Mouse (Mus musculus): ENCODE data around the gene Slc25a44. TPM values are rescaled to one million over a fixed set of nuclear protein-coding genes. Genes with fewer than 3 reads are reported as not detected.

Slc25a44 gene
- polyA plus RNA-seq, 1 experiment: not detected

- peaks cover 38% of the 10 kb centered on the region for H3K4me1 ChIP-seq (ENCODE audit: control insufficient read depth, insufficient read depth, low read length)
- TF ChIP-seq POLR2A (IDR thresholded peaks at IDR 0.05; ENCODE audit: insufficient read depth, low read depth, low read length) (no peak), CTCF (IDR thresholded peaks at IDR 0.05; ENCODE audit: insufficient read depth, low read depth, low read length) (no peak)
- 69% methylated on average over 8 of the region's 8 CpGs for WGBS
These were observed 28.4 kb upstream of the Slc25a44 start for GRCm38 (mm10) chr3:88453369-88453768.

GRCm38 (mm10) chr3:88452716-88453115 is 27.8 kb upstream of the Slc25a44 start:
- no peak overlapping the region for H3K4me3 ChIP-seq (ENCODE audit: insufficient read depth, low read depth, low read length)
- H3K4me1 ChIP-seq (ENCODE audit: control insufficient read depth, insufficient read depth, low read length): peaks cover 33% of the 10 kb centered on the region
- no peak for TF ChIP-seq CTCF (IDR thresholded peaks at IDR 0.05; ENCODE audit: insufficient read depth, low read depth, low read length)
- no peak for TF ChIP-seq POLR2A (IDR thresholded peaks at IDR 0.05; ENCODE audit: insufficient read depth, low read depth, low read length)
- no peak overlapping the region for H3K27ac ChIP-seq (ENCODE audit: insufficient read depth, low read depth, low read length)
- WGBS: 90% methylated on average over 6 of the region's 6 CpGs

More at GRCm38 (mm10) chr3:88453369-88453768, 28.4 kb upstream of the Slc25a44 start:
- no peak overlapping the region for H3K4me3 ChIP-seq (ENCODE audit: insufficient read depth, low read depth, low read length)
- no peak overlapping the region for H3K27ac ChIP-seq (ENCODE audit: insufficient read depth, low read depth, low read length)

- Histone ChIP-seq H3K27ac (ENCODE audit: insufficient read depth, low read depth, low read length) (no peak overlapping the region), H3K4me3 (ENCODE audit: insufficient read depth, low read depth, low read length) (no peak overlapping the region), H3K4me1 (ENCODE audit: control insufficient read depth, insufficient read depth, low read length) (peaks cover 28% of the 10 kb centered on the region)
- WGBS: 87% methylated on average over 5 of the region's 5 CpGs
- no peak for TF ChIP-seq POLR2A (IDR thresholded peaks at IDR 0.05; ENCODE audit: insufficient read depth, low read depth, low read length)
- no peak for TF ChIP-seq CTCF (IDR thresholded peaks at IDR 0.05; ENCODE audit: insufficient read depth, low read depth, low read length)
These were observed 27.3 kb upstream of the Slc25a44 start for GRCm38 (mm10) chr3:88452246-88452645.

- Histone ChIP-seq H3K4me3 (ENCODE audit: insufficient read depth, low read depth, low read length) (no peak overlapping the region), H3K4me1 (ENCODE audit: control insufficient read depth, insufficient read depth, low read length) (peaks cover 16% of the 10 kb centered on the region), H3K27ac (ENCODE audit: insufficient read depth, low read depth, low read length) (no peak overlapping the region)
- 63% methylated on average over 12 of the region's 12 CpGs for WGBS
- TF ChIP-seq CTCF (IDR thresholded peaks at IDR 0.05; ENCODE audit: insufficient read depth, low read depth, low read length) (no peak), POLR2A (IDR thresholded peaks at IDR 0.05; ENCODE audit: insufficient read depth, low read depth, low read length) (no peak)
These were observed 25.6 kb upstream of the Slc25a44 start for GRCm38 (mm10) chr3:88450379-88451131.

GRCm38 (mm10) chr3:88449395-88450023 is 24.6 kb upstream of the Slc25a44 start:
- no peak for TF ChIP-seq POLR2A (IDR thresholded peaks at IDR 0.05; ENCODE audit: insufficient read depth, low read depth, low read length)
- TF ChIP-seq CTCF (IDR thresholded peaks at IDR 0.05; ENCODE audit: insufficient read depth, low read depth, low read length): no peak
- peak overlapping the region; percentile 3; the same call in 1 of the 2 replicates for H3K4me3 ChIP-seq (ENCODE audit: insufficient read depth, low read depth, low read length)
- H3K4me1 ChIP-seq (ENCODE audit: control insufficient read depth, insufficient read depth, low read length): peaks cover 10% of the 10 kb centered on the region; the same call in 1 of the 2 replicates
- WGBS: 39% methylated on average over 21 of the region's 21 CpGs
- no peak overlapping the region for H3K27ac ChIP-seq (ENCODE audit: insufficient read depth, low read depth, low read length)

- peaks cover 8% of the 10 kb centered on the region; the same call in 1 of the 2 replicates for H3K4me1 ChIP-seq (ENCODE audit: control insufficient read depth, insufficient read depth, low read length)
- no peak overlapping the region for H3K4me3 ChIP-seq (ENCODE audit: insufficient read depth, low read depth, low read length)
- no peak overlapping the region for H3K27ac ChIP-seq (ENCODE audit: insufficient read depth, low read depth, low read length)
- WGBS: 95% methylated on average over 8 of the region's 8 CpGs
- TF ChIP-seq POLR2A (IDR thresholded peaks at IDR 0.05; ENCODE audit: insufficient read depth, low read depth, low read length): no peak
- no peak for TF ChIP-seq CTCF (IDR thresholded peaks at IDR 0.05; ENCODE audit: insufficient read depth, low read depth, low read length)
These were observed 23.5 kb upstream of the Slc25a44 start for GRCm38 (mm10) chr3:88448443-88448842.

- no peak overlapping the region for H3K27ac ChIP-seq (ENCODE audit: insufficient read depth, low read depth, low read length)
- TF ChIP-seq CTCF (IDR thresholded peaks at IDR 0.05; ENCODE audit: insufficient read depth, low read depth, low read length): no peak
- no peak for TF ChIP-seq POLR2A (IDR thresholded peaks at IDR 0.05; ENCODE audit: insufficient read depth, low read depth, low read length)
- no peak overlapping the region for H3K4me3 ChIP-seq (ENCODE audit: insufficient read depth, low read depth, low read length)
- H3K4me1 ChIP-seq (ENCODE audit: control insufficient read depth, insufficient read depth, low read length): peaks cover 8% of the 10 kb centered on the region; the same call in 1 of the 2 replicates
- 75% methylated on average over 8 of the region's 8 CpGs for WGBS
These were observed 22.8 kb upstream of the Slc25a44 start for GRCm38 (mm10) chr3:88447676-88448183.

GRCm38 (mm10) chr3:88446471-88447123 is 21.7 kb upstream of the Slc25a44 start:
- H3K4me1 ChIP-seq (ENCODE audit: control insufficient read depth, insufficient read depth, low read length): peaks cover 8% of the 10 kb centered on the region; the same call in 1 of the 2 replicates
- no peak overlapping the region for H3K27ac ChIP-seq (ENCODE audit: insufficient read depth, low read depth, low read length)
- WGBS: 71% methylated on average over 8 of the region's 8 CpGs
- H3K4me3 ChIP-seq (ENCODE audit: insufficient read depth, low read depth, low read length): no peak overlapping the region
- TF ChIP-seq CTCF (IDR thresholded peaks at IDR 0.05; ENCODE audit: insufficient read depth, low read depth, low read length) (no peak), POLR2A (IDR thresholded peaks at IDR 0.05; ENCODE audit: insufficient read depth, low read depth, low read length) (no peak)

Measured in olfactory bulb, adult 2 months (tissue).